Mouse (Mus musculus) MEL (cell line): Measurements from ENCODE around the gene Pecam1. TPM values are rescaled to one million over a fixed set of nuclear protein-coding genes. Genes with fewer than 3 reads are reported as not detected.

ENCODE experiments used
- DNase-seq: peaks from one replicate; pipeline ENCODE4 v3.0.0; 2011; ENCODE audit warnings: low read depth, low spot score
- H3K27ac ChIP-seq: 2 replicates; pipeline ENCODE4 v1.5.1; 2012; ENCODE audit warnings: low read depth, mild to moderate bottlenecking, control low read depth, low read length, moderate library complexity; ENCODE audit not compliant: control insufficient read depth
- H3K27me3 ChIP-seq, 2 experiments: fragments of 150-350 bp in 1 of 2; sonication (generic) in 1 of 2; 2 replicates each; pipeline ENCODE4 v1.6.1; 2012; ENCODE audit warnings: low read length in 2 of 2, mild to moderate bottlenecking in 2 of 2, improper control_type of control experiment in 1 of 2, moderate library complexity in 1 of 2; ENCODE audit not compliant: insufficient read depth in 2 of 2, control insufficient read depth in 1 of 2
- H3K36me3 ChIP-seq, 2 experiments: 2 replicates each; pipeline ENCODE4 v1.6.1; 2012 to 2014; ENCODE audit warnings: low read length in 2 of 2, improper control_type of control experiment in 1 of 2, inconsistent platforms in 1 of 2, mild to moderate bottlenecking in 1 of 2; ENCODE audit not compliant: insufficient read depth in 2 of 2, control insufficient read depth in 1 of 2
- H3K4me1 ChIP-seq, 2 experiments: fragments of 150-350 bp in 1 of 2; sonication (generic) in 1 of 2; 2 replicates each; pipeline ENCODE4 v1.6.1; 2012; ENCODE audit warnings: low read length in 2 of 2, improper control_type of control experiment in 1 of 2, mild to moderate bottlenecking in 1 of 2; ENCODE audit not compliant: insufficient read depth in 2 of 2, control insufficient read depth in 1 of 2
- H3K4me3 ChIP-seq, 2 experiments: fragments of 150-350 bp in 1 of 2; sonication (generic) in 1 of 2; 2 replicates each; pipeline ENCODE4 v1.5.1; 2012; ENCODE audit warnings: low read depth in 2 of 2, low read length in 2 of 2, mild to moderate bottlenecking in 2 of 2, moderate library complexity in 2 of 2, control low read depth in 1 of 2, improper control_type of control experiment in 1 of 2; ENCODE audit not compliant: control insufficient read depth in 1 of 2, insufficient read depth in 1 of 2
- H3K79me2 ChIP-seq: 2 replicates; pipeline ENCODE4 v1.6.1; 2012; ENCODE audit warnings: mild to moderate bottlenecking, low read length, moderate library complexity; ENCODE audit not compliant: control insufficient read depth, poor library complexity, insufficient read depth
- H3K9ac ChIP-seq: 2 replicates; pipeline ENCODE4 v1.6.1; 2012; ENCODE audit warnings: low read depth, mild to moderate bottlenecking, control low read depth, low read length, moderate library complexity; ENCODE audit not compliant: control insufficient read depth, poor library complexity, severe bottlenecking
- H3K9me3 ChIP-seq: fragments of 150-350 bp; sonication (generic); replicated peaks from 2 replicates; pipeline ENCODE4 v1.6.1; 2012; ENCODE audit warnings: mild to moderate bottlenecking, low read length, improper control_type of control experiment, moderate library complexity; ENCODE audit not compliant: insufficient read depth
- BHLHE40 ChIP-seq: IDR thresholded peaks from 2 replicates; pipeline ENCODE4 v1.6.1; 2012; ENCODE audit warnings: low read depth, mild to moderate bottlenecking, inconsistent platforms, low read length, improper control_type of control experiment, borderline replicate concordance
- CHD1 ChIP-seq: IDR thresholded peaks from 2 replicates; pipeline ENCODE4 v1.6.1; 2012; ENCODE audit warnings: low read depth, mild to moderate bottlenecking, inconsistent platforms, low read length, improper control_type of control experiment
- CHD2 ChIP-seq: IDR thresholded peaks from 2 replicates; pipeline ENCODE4 v1.6.1; 2011; ENCODE audit warnings: low read length, improper control_type of control experiment
- CTCF ChIP-seq, 3 experiments: IDR thresholded peaks in 2 of 3; conservative IDR thresholded peaks in 1 of 3; 2 replicates each; pipeline ENCODE4 v1.5.1; 2011 to 2012; ENCODE audit warnings: low read length in 3 of 3, low read depth in 2 of 3, mild to moderate bottlenecking in 2 of 3, improper control_type of control experiment in 1 of 3, inconsistent platforms in 1 of 3, mixed read lengths in 1 of 3, moderate library complexity in 1 of 3; ENCODE audit not compliant: control insufficient read depth in 1 of 3, insufficient read depth in 1 of 3, poor library complexity in 1 of 3, severe bottlenecking in 1 of 3
- ELF1 ChIP-seq: IDR thresholded peaks from 2 replicates; pipeline ENCODE4 v1.6.1; 2014; ENCODE audit warnings: low read depth, mild to moderate bottlenecking, inconsistent platforms, low read length, improper control_type of control experiment, moderate library complexity
- EP300 ChIP-seq, 2 experiments: IDR thresholded peaks; 2 replicates each; pipeline ENCODE4 v1.6.1; 2011; ENCODE audit warnings: improper control_type of control experiment in 2 of 2, low read length in 2 of 2, low read depth in 1 of 2, mild to moderate bottlenecking in 1 of 2
- ETS1 ChIP-seq: IDR thresholded peaks from 2 replicates; pipeline ENCODE4 v1.6.1; 2012; ENCODE audit warnings: low read depth, mild to moderate bottlenecking, inconsistent platforms, low read length, improper control_type of control experiment, moderate library complexity
- GABPA ChIP-seq: IDR thresholded peaks from 2 replicates; pipeline ENCODE4 v1.6.1; 2012; ENCODE audit warnings: low read depth, mild to moderate bottlenecking, inconsistent platforms, low read length, improper control_type of control experiment, moderate library complexity
- GATA1 ChIP-seq: IDR thresholded peaks from 2 replicates; pipeline ENCODE4 v1.6.1; 2011; ENCODE audit warnings: low read depth, low read length, improper control_type of control experiment
- HCFC1 ChIP-seq: IDR thresholded peaks from 2 replicates; pipeline ENCODE4 v1.6.1; 2012; ENCODE audit warnings: low read depth, mild to moderate bottlenecking, inconsistent platforms, low read length, improper control_type of control experiment, moderate library complexity
- KAT2A ChIP-seq: conservative IDR thresholded peaks from 2 replicates; pipeline ENCODE4 v1.6.1; 2012; ENCODE audit warnings: low read depth, low read length, improper control_type of control experiment, inconsistent platforms
- MAFK ChIP-seq: IDR thresholded peaks from 2 replicates; pipeline ENCODE4 v1.6.1; 2011; ENCODE audit warnings: low read depth, mild to moderate bottlenecking, low read length, improper control_type of control experiment, borderline replicate concordance
- MAX ChIP-seq: IDR thresholded peaks from 2 replicates; pipeline ENCODE4 v1.6.1; 2011; ENCODE audit warnings: low read length, improper control_type of control experiment
- MAZ ChIP-seq: IDR thresholded peaks from 2 replicates; pipeline ENCODE4 v1.6.1; 2012; ENCODE audit warnings: low read depth, mild to moderate bottlenecking, inconsistent platforms, low read length, improper control_type of control experiment
- MEF2A ChIP-seq: IDR thresholded peaks from 2 replicates; pipeline ENCODE4 v1.6.1; 2014; ENCODE audit warnings: low read depth, mild to moderate bottlenecking, inconsistent platforms, low read length, improper control_type of control experiment; ENCODE audit not compliant: poor library complexity, insufficient replicate concordance, severe bottlenecking; ENCODE audit errors: extremely low read depth
- MXI1 ChIP-seq: IDR thresholded peaks from 2 replicates; pipeline ENCODE4 v1.6.1; 2011; ENCODE audit warnings: mild to moderate bottlenecking, low read depth, low read length, improper control_type of control experiment
- MYB ChIP-seq: IDR thresholded peaks from 2 replicates; pipeline ENCODE4 v1.6.1; 2011; ENCODE audit warnings: mild to moderate bottlenecking, low read depth, low read length, improper control_type of control experiment
- MYC ChIP-seq: IDR thresholded peaks from 2 replicates; pipeline ENCODE4 v1.6.1; 2011; ENCODE audit warnings: low read depth, mild to moderate bottlenecking, low read length, improper control_type of control experiment, moderate library complexity
- NELFE ChIP-seq: IDR thresholded peaks from 2 replicates; pipeline ENCODE4 v1.6.1; 2011; ENCODE audit warnings: low read depth, low read length, improper control_type of control experiment
- NRF1 ChIP-seq: IDR thresholded peaks from 2 replicates; pipeline ENCODE4 v1.6.1; 2014; ENCODE audit warnings: low read depth, mild to moderate bottlenecking, inconsistent platforms, low read length, improper control_type of control experiment, moderate library complexity; ENCODE audit not compliant: poor library complexity, insufficient read depth, severe bottlenecking
- POLR2A ChIP-seq, 2 experiments: IDR thresholded peaks; 2 replicates each; pipeline ENCODE4 v1.6.1; 2011 to 2012; ENCODE audit warnings: low read length in 2 of 2, mild to moderate bottlenecking in 2 of 2, control low read depth in 1 of 2, improper control_type of control experiment in 1 of 2, low read depth in 1 of 2, moderate library complexity in 1 of 2; ENCODE audit not compliant: control insufficient read depth in 1 of 2, insufficient read depth in 1 of 2, poor library complexity in 1 of 2
- POLR2AphosphoS2 ChIP-seq: IDR thresholded peaks from 2 replicates; pipeline ENCODE4 v1.6.1; 2011; ENCODE audit warnings: low read length, improper control_type of control experiment
- POLR2AphosphoS5 ChIP-seq: IDR thresholded peaks from 2 replicates; pipeline ENCODE4 v1.6.1; 2012; ENCODE audit warnings: low read depth, borderline replicate concordance, mild to moderate bottlenecking, inconsistent platforms, low read length, moderate library complexity, mixed read lengths
- RAD21 ChIP-seq: IDR thresholded peaks from 2 replicates; pipeline ENCODE4 v1.6.1; 2011; ENCODE audit warnings: mild to moderate bottlenecking, low read depth, low read length, improper control_type of control experiment
- SIN3A ChIP-seq: IDR thresholded peaks from 2 replicates; pipeline ENCODE4 v1.6.1; 2012; ENCODE audit warnings: low read length, improper control_type of control experiment, inconsistent platforms
- SMC3 ChIP-seq: IDR thresholded peaks from 2 replicates; pipeline ENCODE4 v1.6.1; 2011; ENCODE audit warnings: low read depth, low read length, improper control_type of control experiment
- TAL1 ChIP-seq: IDR thresholded peaks from 2 replicates; pipeline ENCODE4 v1.6.1; 2012; ENCODE audit warnings: mild to moderate bottlenecking, inconsistent platforms, low read length, moderate library complexity, mixed read lengths
- TBP ChIP-seq: IDR thresholded peaks from 2 replicates; pipeline ENCODE4 v1.8.0; 2011; ENCODE audit warnings: low read depth, low read length, improper control_type of control experiment
- TCF12 ChIP-seq: IDR thresholded peaks from 2 replicates; pipeline ENCODE4 v1.6.1; 2014; ENCODE audit warnings: low read depth, mild to moderate bottlenecking, inconsistent platforms, low read length, improper control_type of control experiment, moderate library complexity
- UBTF ChIP-seq: IDR thresholded peaks from 2 replicates; pipeline ENCODE4 v1.6.1; 2012; ENCODE audit warnings: low read depth, mild to moderate bottlenecking, inconsistent platforms, low read length, improper control_type of control experiment, moderate library complexity, borderline replicate concordance; ENCODE audit not compliant: insufficient read depth
- USF1 ChIP-seq: IDR thresholded peaks from 2 replicates; pipeline ENCODE4 v1.6.1; 2014; ENCODE audit warnings: low read depth, mild to moderate bottlenecking, inconsistent platforms, low read length, improper control_type of control experiment, moderate library complexity
- USF2 ChIP-seq, 2 experiments: IDR thresholded peaks; 2 replicates each; pipeline ENCODE4 v1.6.1; 2011 to 2012; ENCODE audit warnings: improper control_type of control experiment in 2 of 2, low read length in 2 of 2, borderline replicate concordance in 1 of 2, inconsistent platforms in 1 of 2, low read depth in 1 of 2, mild to moderate bottlenecking in 1 of 2; ENCODE audit not compliant: insufficient read depth in 1 of 2
- ZC3H11A ChIP-seq: IDR thresholded peaks from 2 replicates; pipeline ENCODE4 v1.6.1; 2012; ENCODE audit warnings: low read depth, mild to moderate bottlenecking, inconsistent platforms, low read length, improper control_type of control experiment
- ZKSCAN1 ChIP-seq: IDR thresholded peaks from 2 replicates; pipeline ENCODE4 v1.6.1; 2012; ENCODE audit warnings: low read depth, mild to moderate bottlenecking, inconsistent platforms, low read length, improper control_type of control experiment, moderate library complexity
- ZMIZ1 ChIP-seq: IDR thresholded peaks from 2 replicates; pipeline ENCODE4 v1.6.1; 2012; ENCODE audit warnings: low read depth, mild to moderate bottlenecking, inconsistent platforms, low read length, improper control_type of control experiment, moderate library complexity
- ZNF384 ChIP-seq: IDR thresholded peaks from 2 replicates; pipeline ENCODE4 v1.6.1; 2012; ENCODE audit warnings: low read depth, mild to moderate bottlenecking, inconsistent platforms, low read length, improper control_type of control experiment
- polyA plus RNA-seq, 2 experiments: library from polyadenylated mRNA; stranded (reverse) in 1 of 2; unstranded in 1 of 2; fragments of >175 nt in 1 of 2; fragments of >200 nt in 1 of 2; gene quantifications; 2 replicates each; pipeline versions ENCODE4 v1.2.1 to v1.2.4; 2012; ENCODE audit warnings: low replicate concordance in 2 of 2, low read depth in 1 of 2; ENCODE audit not compliant: insufficient read length in 2 of 2, insufficient read depth in 1 of 2, missing spikeins in 1 of 2
- total RNA-seq: library from RNA; depleted of rRNA; stranded (reverse); fragments of 300-350 nt; gene quantifications from 2 replicates; pipeline ENCODE4 v1.2.3, GENCODE M21; 2012

Pecam1 gene
- total and polyA plus RNA-seq, 3 experiments: 0.12 to 0.14 TPM; not detected in 1

GRCm38 (mm10) chr11:106778589-106779387 is 28.4 kb upstream of the Pecam1 start:
- no peaks in the 10 kb centered on the region for H3K9me3 ChIP-seq
- peak overlapping the region; percentile 70 to 75 for H3K4me3 ChIP-seq
- peaks cover 34 to 35% of the 10 kb centered on the region in 2 experiments for H3K36me3 ChIP-seq
- H3K27me3 ChIP-seq: no peaks in the 10 kb centered on the region
- no peak for DNase-seq
- H3K27ac ChIP-seq: peak overlapping the region; percentile 82
- H3K4me1 ChIP-seq: peaks cover 3 to 7% of the 10 kb centered on the region in 2 experiments; a peak in 3 of 4 replicates
- peak overlapping the region; percentile 92 for H3K9ac ChIP-seq
- peaks cover 25% of the 10 kb centered on the region for H3K79me2 ChIP-seq
- peak; percentile 73 for TF ChIP-seq MXI1
- TF ChIP-seq NRF1: no peak
- no peak for TF ChIP-seq USF2 (IDR thresholded peaks at IDR 0.05; ENCODE audit: borderline replicate concordance in 1 of 2, insufficient read depth in 1 of 2, low read depth in 1 of 2, low read length in 2 of 2)
- no peak for TF ChIP-seq CHD2
- TF ChIP-seq ETS1: no peak
- TF ChIP-seq EP300 (IDR thresholded peaks at IDR 0.05; ENCODE audit: low read depth in 1 of 2, low read length in 2 of 2): no peak
- TF ChIP-seq RAD21: no peak
- TF ChIP-seq MYB: no peak
- TF ChIP-seq MAX: peak; percentile 32; the same call in 1 of the 2 replicates
- no peak for TF ChIP-seq MEF2A
- TF ChIP-seq TAL1: no peak
- no peak for TF ChIP-seq MAFK
- no peak for TF ChIP-seq CTCF (IDR thresholded peaks at IDR 0.05 in 2 of 3, conservative IDR thresholded peaks at IDR 0.05 in 1 of 3; ENCODE audit: control insufficient read depth in 1 of 3, insufficient read depth in 1 of 3, low read depth in 2 of 3, low read length in 3 of 3, poor library complexity in 1 of 3, severe bottlenecking in 1 of 3)
- no peak for TF ChIP-seq POLR2A (IDR thresholded peaks at IDR 0.05; ENCODE audit: control insufficient read depth in 1 of 2, insufficient read depth in 1 of 2, low read depth in 1 of 2, low read length in 2 of 2, poor library complexity in 1 of 2)
- 0 out of 2 replicates have a peak, but pooled peaks have one; percentile 57 for TF ChIP-seq CHD1
- TF ChIP-seq SMC3: no peak
- TF ChIP-seq HCFC1: no peak
- TF ChIP-seq ZKSCAN1: no peak
- no peak for TF ChIP-seq POLR2AphosphoS5
- no peak for TF ChIP-seq POLR2AphosphoS2
- peak; percentile 88; the same call in 1 of the 2 replicates for TF ChIP-seq ZNF384
- no peak for TF ChIP-seq KAT2A
- no peak for TF ChIP-seq BHLHE40
- TF ChIP-seq MAZ: no peak
- 0 out of 2 replicates have a peak, but pooled peaks have one; percentile 23 for TF ChIP-seq TCF12
- no peak for TF ChIP-seq SIN3A
- peak; percentile 39; the same call in 1 of the 2 replicates for TF ChIP-seq USF1
- no peak for TF ChIP-seq TBP
- TF ChIP-seq ELF1: no peak
- TF ChIP-seq NELFE: no peak
- TF ChIP-seq UBTF: 0 out of 2 replicates have a peak, but pooled peaks have one; percentile 91
- TF ChIP-seq MYC: peak; percentile 72; the same call in 1 of the 2 replicates
- TF ChIP-seq ZC3H11A: no peak
- no peak for TF ChIP-seq GABPA
- no peak for TF ChIP-seq GATA1
- TF ChIP-seq ZMIZ1: no peak
